Mouse (Mus musculus) forebrain, embryonic 14.5 days (tissue): ENCODE measurements around the gene Gm49378. TPM values are rescaled to one million over a fixed set of nuclear protein-coding genes. Genes with fewer than 3 reads are reported as not detected.

Experiments
- ATAC-seq: fragments of 200-750 bp; cut with Nextera tagmentation; 2 replicates; pipeline ENCODE4 v1.8.0; 2017; ENCODE audit warnings: mild to moderate bottlenecking, moderate library complexity
- DNase-seq: peaks from one replicate; pipeline ENCODE4 v3.0.0-alpha.2; 2015; ENCODE audit warnings: low spot score
- H3K27ac ChIP-seq: fragments of 300-500 bp; sonication (generic); 2 replicates; pipeline ENCODE4 v1.5.1; 2014; ENCODE audit warnings: low read depth, mild to moderate bottlenecking, control low read depth, low read length, moderate library complexity
- H3K27me3 ChIP-seq: fragments of 300-500 bp; sonication (generic); replicated peaks from 2 replicates; pipeline ENCODE4 v1.6.1; 2014; ENCODE audit warnings: low read length, control low read depth, mixed read lengths; ENCODE audit not compliant: control insufficient read depth, insufficient read depth
- H3K36me3 ChIP-seq: fragments of 300-500 bp; sonication (generic); 2 replicates; pipeline ENCODE4 v1.6.1; 2014; ENCODE audit warnings: low read length, control low read depth; ENCODE audit not compliant: control insufficient read depth, insufficient read depth
- H3K4me1 ChIP-seq: fragments of 300-500 bp; sonication (generic); 2 replicates; pipeline ENCODE4 v1.6.1; 2014; ENCODE audit warnings: antibody characterized with exemption, low read length, control low read depth; ENCODE audit not compliant: control insufficient read depth, insufficient read depth
- H3K4me2 ChIP-seq: fragments of 300-500 bp; sonication (generic); 2 replicates; pipeline ENCODE4 v1.6.1; 2014; ENCODE audit warnings: mild to moderate bottlenecking, control low read depth, low read length
- H3K4me3 ChIP-seq: fragments of 300-500 bp; sonication (generic); 2 replicates; pipeline ENCODE4 v1.5.1; 2014; ENCODE audit warnings: low read depth, low read length, control low read depth
- H3K9ac ChIP-seq: fragments of 300-500 bp; sonication (generic); 2 replicates; pipeline ENCODE4 v1.6.1; 2014; ENCODE audit warnings: mild to moderate bottlenecking, low read length, control low read depth, moderate library complexity
- H3K9me3 ChIP-seq: fragments of 300-500 bp; sonication (generic); replicated peaks from 2 replicates; pipeline ENCODE4 v1.6.1; 2016; ENCODE audit warnings: low read length, control low read depth, mixed read lengths; ENCODE audit not compliant: control insufficient read depth
- WGBS: fragments of 180-500 bp; shearing (Covaris S2); extraction: QIAGEN DNeasy Blood & Tissue Kit; methylation state at CpG from one replicate; pipeline ENCODE4 v1.1.7; 2014; 5-methylcytosine and 5-hydroxymethylcytosine counted together
- polyA plus RNA-seq: library from polyadenylated mRNA; unstranded; fragments of >200 nt; fragmentation: Nextera tagmentation; extraction: Ambion mirVana; gene quantifications from 2 replicates; pipeline ENCODE4 v1.2.1, GENCODE M21; 2014

The Gm49378 gene
- polyA plus RNA-seq, 1 experiment from 2014 or later, result 1.8 TPM

DNA sequence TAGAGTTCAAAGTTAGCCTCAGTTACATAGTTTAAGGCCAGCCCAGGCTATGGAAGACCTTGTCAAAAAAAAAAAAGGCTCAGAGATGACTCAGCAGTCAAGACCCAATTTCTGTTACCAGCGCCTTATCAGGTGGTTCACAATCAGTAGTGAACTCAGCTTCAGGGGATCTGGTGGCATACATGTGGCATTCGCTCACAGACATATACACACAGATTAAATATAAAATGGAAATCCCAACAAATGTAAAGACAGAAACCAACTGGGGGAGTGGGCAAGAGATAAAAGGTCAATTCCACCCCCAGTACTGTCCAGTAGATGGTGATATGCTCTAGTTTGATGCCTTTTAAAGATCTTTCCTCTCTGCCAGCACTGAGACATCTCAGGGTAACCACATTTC lies 51.5 kb downstream of the Gm49378 start:
- peaks cover 7% of the 10 kb centered on the region; the same call in 1 of the 2 replicates for H3K4me1 ChIP-seq
- no peak overlapping the region for H3K4me2 ChIP-seq
- 97% methylated on average over 2 of the region's 2 CpGs for WGBS
- no peak overlapping the region for H3K4me3 ChIP-seq
- H3K36me3 ChIP-seq, result peaks cover 11% of the 10 kb centered on the region; the same call in 1 of the 2 replicates
- ATAC-seq (no peak), DNase-seq (no peak)
- no peaks in the 10 kb centered on the region for H3K9me3 ChIP-seq
- H3K27me3 ChIP-seq, result no peaks in the 10 kb centered on the region
- H3K27ac ChIP-seq, result no peak overlapping the region
- no peak overlapping the region for H3K9ac ChIP-seq

DNA sequence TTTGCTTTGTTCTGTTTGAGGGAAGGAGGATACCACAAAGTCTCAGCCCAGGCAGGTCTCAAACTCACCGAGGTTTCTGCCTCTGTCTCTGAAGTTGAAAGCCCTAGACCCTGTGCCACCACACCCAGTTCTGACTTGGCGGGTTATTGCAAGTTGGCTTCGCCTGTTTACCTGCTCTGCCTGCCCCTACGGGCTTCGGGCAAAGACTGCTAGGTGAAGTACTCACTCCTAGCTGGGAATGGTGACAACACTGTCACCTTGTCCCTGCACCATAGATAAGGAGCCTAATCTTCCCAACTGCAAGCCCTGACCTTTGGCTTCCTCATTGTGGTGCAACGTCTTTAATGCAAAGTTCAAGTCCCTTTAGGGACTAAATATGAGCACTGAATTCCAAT lies 52.1 kb downstream of the Gm49378 start:
- Histone ChIP-seq H3K4me3 (peak overlapping the region; percentile 39; the same call in 1 of the 2 replicates), H3K27ac (no peak overlapping the region), H3K27me3 (no peaks in the 10 kb centered on the region), H3K9me3 (no peaks in the 10 kb centered on the region), H3K9ac (0 out of 2 replicates have a peak overlapping the region, but pooled peaks have one; percentile 67), H3K4me2 (peak overlapping the region; percentile 67; the same call in 1 of the 2 replicates), H3K4me1 (peaks cover 7% of the 10 kb centered on the region; the same call in 1 of the 2 replicates), H3K36me3 (peaks cover 11% of the 10 kb centered on the region; the same call in 1 of the 2 replicates)
- DNase-seq, result no peak
- ATAC-seq, result no peak
- 64% methylated on average over 6 of the region's 6 CpGs for WGBS

- H3K9me3 ChIP-seq, result no peaks in the 10 kb centered on the region
- H3K4me2 ChIP-seq, result peak within 1 kb of the TSS; percentile 67
- DNase-seq, result peak; percentile 25
- ATAC-seq, result peak; percentile 56
- peaks cover 2% of the 10 kb centered on the region; the same call in 1 of the 2 replicates for H3K4me1 ChIP-seq
- no peak within 1 kb of the TSS for H3K27ac ChIP-seq
- H3K27me3 ChIP-seq, result no peaks in the 10 kb centered on the region
- peaks cover 15% of the 10 kb centered on the region for H3K36me3 ChIP-seq
- H3K4me3 ChIP-seq, result peak within 1 kb of the TSS; percentile 39
- H3K9ac ChIP-seq, result peak within 1 kb of the TSS; percentile 67
- WGBS, result 2% methylated on average over 43 of the region's 43 CpGs
These were observed 52.8 kb downstream of the Gm49378 start, which contains the start of gene Emc9 for GRCm38 (mm10) chr14:55584702-55585565. Gene Emc9, minus strand, starts transcription at chr14:55585302.

DNA sequence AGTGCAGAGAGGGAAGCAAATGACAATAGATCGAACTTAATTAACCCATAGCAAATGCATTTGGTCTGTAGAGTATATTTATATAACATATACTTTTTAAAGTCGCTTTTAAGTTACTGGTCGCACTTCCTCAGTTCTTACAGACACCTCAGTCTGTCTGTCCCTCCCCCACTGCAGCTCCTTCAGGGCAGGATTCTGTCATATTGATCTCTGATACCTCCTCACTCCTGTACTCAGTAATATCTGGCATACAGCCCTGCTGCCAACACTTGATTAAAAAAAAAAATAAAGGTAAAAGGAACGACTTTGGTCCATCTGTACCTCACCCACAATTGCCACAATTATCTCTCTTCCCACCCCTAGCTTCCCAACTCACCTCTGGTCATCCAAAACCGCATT lies 53.4 kb downstream of the Gm49378 start:
- H3K27me3 ChIP-seq, result no peaks in the 10 kb centered on the region
- peak overlapping the region; percentile 67 for H3K9ac ChIP-seq
- 32% methylated on average over 5 of the region's 5 CpGs for WGBS
- peak overlapping the region; percentile 67 for H3K4me2 ChIP-seq
- no peak overlapping the region for H3K27ac ChIP-seq
- H3K9me3 ChIP-seq, result no peaks in the 10 kb centered on the region
- H3K4me1 ChIP-seq, result no peaks in the 10 kb centered on the region
- DNase-seq (no peak), ATAC-seq (no peak)
- peaks cover 15% of the 10 kb centered on the region for H3K36me3 ChIP-seq
- peak overlapping the region; percentile 39 for H3K4me3 ChIP-seq

DNA sequence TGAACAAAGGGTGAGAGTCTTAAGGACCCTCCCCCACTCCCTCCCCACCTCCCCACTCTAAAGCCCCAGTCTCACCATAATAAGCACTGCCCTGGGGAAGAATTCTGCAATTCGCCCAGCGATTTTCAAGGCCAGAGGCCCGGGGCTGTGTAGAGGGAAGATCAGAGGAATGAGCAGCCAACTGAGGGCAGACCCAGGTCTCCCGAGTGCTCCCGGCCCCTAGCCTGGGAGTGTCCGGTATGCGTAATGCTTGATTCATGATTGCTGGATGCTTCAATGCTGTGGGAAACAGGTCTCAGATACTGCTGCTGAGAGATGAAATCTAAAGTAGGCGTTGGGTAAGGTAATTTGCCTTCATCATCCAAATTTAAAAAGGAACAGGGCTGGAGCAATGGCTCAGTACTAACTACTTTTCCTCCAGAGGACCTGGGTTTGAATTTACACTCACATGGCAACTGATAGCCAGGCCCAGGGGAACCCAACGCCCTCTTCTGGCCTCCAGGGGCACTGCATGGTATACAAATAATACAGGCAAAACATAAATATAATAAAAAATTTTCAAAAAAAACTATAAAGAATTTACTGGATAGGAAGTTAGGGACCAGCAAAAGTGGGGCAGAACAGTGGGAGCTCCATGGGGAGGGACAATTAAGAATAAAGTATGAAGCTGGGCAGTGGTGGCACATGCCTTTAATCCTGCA lies 55.6 kb downstream of the Gm49378 start:
- peaks cover 9% of the 10 kb centered on the region for H3K36me3 ChIP-seq

GRCm38 (mm10) chr14:55580731-55581130 lies 57.0 kb downstream of the Gm49378 start:
- Histone ChIP-seq H3K27me3 (no peaks in the 10 kb centered on the region), H3K4me2 (no peak overlapping the region), H3K4me3 (no peak overlapping the region), H3K9me3 (no peaks in the 10 kb centered on the region), H3K27ac (no peak overlapping the region), H3K4me1 (peaks cover 6% of the 10 kb centered on the region; the same call in 1 of the 2 replicates), H3K9ac (no peak overlapping the region), H3K36me3 (peaks cover 9% of the 10 kb centered on the region)
- WGBS, result 93% methylated on average over 16 of the region's 16 CpGs
- ATAC-seq (no peak), DNase-seq (no peak)

More for the DNA sequence above, 55.6 kb downstream of the Gm49378 start:
- peaks cover 6% of the 10 kb centered on the region; the same call in 1 of the 2 replicates for H3K4me1 ChIP-seq
- no peaks in the 10 kb centered on the region for H3K27me3 ChIP-seq
- no peak overlapping the region for H3K9ac ChIP-seq
- H3K27ac ChIP-seq, result no peak overlapping the region
- no peak overlapping the region for H3K4me3 ChIP-seq
- WGBS, result 73% methylated on average over 9 of the region's 9 CpGs
- ATAC-seq (no peak), DNase-seq (no peak)
- no peaks in the 10 kb centered on the region for H3K9me3 ChIP-seq
- no peak overlapping the region for H3K4me2 ChIP-seq

- Histone ChIP-seq H3K9me3 (no peaks in the 10 kb centered on the region), H3K36me3 (peaks cover 9% of the 10 kb centered on the region), H3K9ac (no peak overlapping the region), H3K4me1 (peaks cover 6% of the 10 kb centered on the region; the same call in 1 of the 2 replicates), H3K27ac (no peak overlapping the region), H3K4me3 (no peak overlapping the region), H3K27me3 (no peaks in the 10 kb centered on the region), H3K4me2 (no peak overlapping the region)
- WGBS, result 88% methylated on average over 23 of the region's 23 CpGs
- ATAC-seq, result no peak
- no peak for DNase-seq
These were observed 57.9 kb downstream of the Gm49378 start for GRCm38 (mm10) chr14:55579511-55580496.
